Mouse (Mus musculus) adrenal gland, adult 2 months (tissue): Measurements from ENCODE around the gene Txnrd2. TPM values are rescaled to one million over a fixed set of nuclear protein-coding genes. Genes with fewer than 3 reads are reported as not detected.

ENCODE experiments used
- DNase-seq: peaks from one replicate; pipeline ENCODE4 v3.0.0; 2021
- polyA plus RNA-seq: library from polyadenylated mRNA; depleted of rRNA; stranded (reverse); fragments of >200 nt; gene quantifications from 2 replicates; pipeline ENCODE4 v1.2.3, GENCODE M21; 2012; rRNA removed
- total RNA-seq, 2 experiments: library from RNA; stranded (reverse); gene quantifications; 2 replicates each; pipeline ENCODE4 v1.2.3; 2021

The Txnrd2 gene
- total and polyA plus RNA-seq, 3 experiments, result 64.6 to 73.3 (median 73.3) TPM

DNA sequence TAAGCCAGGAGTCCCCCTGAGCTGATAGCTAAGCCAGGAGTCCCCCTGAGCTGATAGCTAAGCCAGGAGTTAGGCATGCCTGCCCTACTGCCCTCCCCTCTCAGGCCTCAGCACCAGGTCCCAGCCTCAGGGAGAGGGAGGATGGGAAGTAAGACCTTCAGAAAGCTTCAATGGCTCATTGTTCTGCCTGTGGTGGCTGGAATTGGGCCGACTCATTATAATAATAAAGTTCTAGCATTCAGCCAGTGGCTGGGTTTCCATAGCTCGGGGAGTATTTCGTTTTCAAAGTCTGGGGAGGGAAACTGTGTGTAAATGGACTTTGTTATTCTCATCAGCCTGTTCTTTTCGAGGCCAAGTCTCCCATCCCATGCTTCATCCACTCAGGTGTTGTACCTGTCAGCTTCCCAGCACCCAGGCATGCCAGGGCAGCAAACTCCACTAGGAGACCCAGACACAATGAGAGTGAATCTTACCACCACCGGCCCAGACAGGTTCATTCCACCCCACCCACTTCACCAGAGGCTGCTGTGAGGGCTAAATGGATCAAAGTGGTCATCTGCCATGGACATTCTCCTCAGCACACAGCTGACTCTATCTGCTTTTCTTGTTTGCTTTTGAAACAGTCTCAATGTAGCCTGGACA lies 58.7 kb downstream of the Txnrd2 start:
- no peak for DNase-seq

DNA sequence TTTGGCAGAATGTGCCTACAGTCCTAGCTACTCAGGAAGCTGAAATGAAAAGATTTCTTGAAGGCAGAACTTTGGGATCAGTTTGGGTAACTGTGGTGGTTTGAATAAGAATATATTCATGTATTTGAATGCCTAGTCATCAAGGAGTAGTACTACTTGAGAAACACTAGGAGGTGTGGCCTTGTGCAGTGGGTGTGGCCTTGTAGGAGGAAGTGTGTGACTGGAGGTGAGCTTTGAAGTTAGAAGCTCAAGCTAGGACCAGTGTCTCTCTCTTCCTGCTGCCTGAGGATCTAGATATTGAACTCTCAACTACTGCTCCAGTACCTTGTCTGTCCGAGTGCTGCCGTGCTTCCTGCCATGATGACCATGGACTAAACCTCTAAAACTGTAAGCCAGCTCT lies 59.9 kb downstream of the Txnrd2 start:
- DNase-seq, result no peak

DNA sequence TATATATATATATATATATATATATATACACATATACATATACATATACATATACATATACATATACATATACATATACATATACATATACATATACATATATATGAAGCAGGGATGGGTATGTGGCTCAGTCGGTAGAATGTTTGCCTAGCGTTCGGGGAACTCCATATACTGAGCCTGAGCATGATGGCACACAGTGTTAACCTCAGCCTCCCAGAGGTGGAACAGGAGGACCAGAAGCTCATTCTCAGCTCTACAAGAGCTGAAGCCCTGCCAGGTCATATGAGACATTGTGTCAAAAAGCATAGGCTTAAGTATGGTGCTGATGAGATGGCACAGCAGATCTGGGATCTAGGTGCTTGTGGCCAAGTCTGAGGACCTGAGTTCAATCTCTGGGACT lies 64.1 kb downstream of the Txnrd2 start:
- DNase-seq, result no peak

DNA sequence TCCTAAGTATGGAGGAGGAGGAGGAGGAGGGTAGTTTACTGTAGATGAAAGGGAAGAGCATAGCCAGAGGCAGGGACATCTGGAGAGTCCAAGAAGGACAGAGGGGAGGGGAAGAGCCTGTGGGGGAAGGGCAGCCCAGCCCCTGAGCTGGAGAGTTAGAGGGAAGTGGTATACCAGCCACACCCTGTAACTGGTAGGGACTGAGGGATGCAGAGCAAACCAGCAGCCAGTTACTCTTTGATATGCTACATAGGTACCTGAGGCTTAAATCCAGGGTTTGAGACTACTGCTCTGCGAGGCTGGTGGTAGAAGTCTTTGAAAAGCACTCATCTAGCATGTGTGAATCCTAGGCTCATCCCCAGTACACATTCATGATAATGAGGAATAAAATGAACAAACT lies 64.7 kb downstream of the Txnrd2 start:
- DNase-seq, result no peak

DNA sequence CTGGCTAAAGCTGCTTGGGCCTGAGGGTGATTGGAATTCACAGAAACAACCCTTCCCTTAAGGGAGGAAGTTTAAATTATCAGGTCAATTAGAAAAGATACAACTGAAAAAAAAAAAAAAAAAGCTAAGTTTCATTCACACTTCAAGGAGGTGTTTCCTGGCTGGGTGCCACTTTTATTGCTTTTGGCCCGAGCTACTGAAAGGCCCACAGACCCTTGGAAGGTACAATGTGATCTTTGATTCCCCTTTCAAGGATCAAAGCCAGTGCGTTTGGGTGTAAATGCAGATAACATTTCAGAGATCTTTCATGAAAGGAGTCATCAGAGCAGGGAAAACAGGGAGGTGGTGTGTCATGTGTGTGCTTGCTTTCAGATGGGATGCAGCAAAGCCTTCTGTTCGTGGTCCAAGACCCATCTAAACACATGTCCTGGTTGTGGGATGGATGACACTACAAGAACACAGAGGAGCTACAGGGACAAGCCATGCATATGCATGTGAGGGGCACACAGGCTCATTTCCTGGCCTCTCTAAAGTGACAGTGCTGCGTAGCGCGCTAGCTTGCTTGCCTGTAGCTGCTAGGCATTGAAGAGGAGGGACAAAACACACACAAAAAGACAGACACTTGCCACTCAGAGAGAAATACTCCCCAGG lies 71.8 kb downstream of the Txnrd2 start:
- DNase-seq, result no peak

DNA sequence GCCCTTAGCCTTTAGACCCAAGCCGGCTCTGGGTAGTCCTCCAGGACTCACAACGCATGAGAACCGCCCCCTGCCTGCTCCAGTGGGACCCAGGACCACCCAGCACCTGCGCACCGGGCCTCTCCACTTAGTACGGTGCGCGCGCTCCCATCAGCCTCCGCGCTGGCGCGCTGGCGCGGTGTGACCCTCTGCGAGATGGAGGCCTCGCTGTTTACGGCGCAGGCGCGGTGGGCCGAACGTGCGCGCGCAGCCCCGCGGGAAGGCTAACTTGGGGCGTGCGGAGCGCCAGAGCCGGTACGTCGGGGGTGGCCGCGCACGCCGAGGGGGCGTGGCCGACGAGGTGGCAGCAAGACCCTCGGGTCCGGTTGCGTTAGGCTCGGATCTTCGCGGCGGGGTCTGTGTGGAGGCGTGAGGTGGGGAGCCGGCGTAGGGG lies 72.4 kb downstream of the Txnrd2 start, which contains the start of the genes Gnb1l and Rtl10:
Gene Gnb1l, plus strand, starts transcription at position 156 of the 433 bp plus-strand sequence.
Gene Rtl10, plus strand, starts transcription at position 344 of the 433 bp plus-strand sequence.
- DNase-seq, result peak; percentile 97

DNA sequence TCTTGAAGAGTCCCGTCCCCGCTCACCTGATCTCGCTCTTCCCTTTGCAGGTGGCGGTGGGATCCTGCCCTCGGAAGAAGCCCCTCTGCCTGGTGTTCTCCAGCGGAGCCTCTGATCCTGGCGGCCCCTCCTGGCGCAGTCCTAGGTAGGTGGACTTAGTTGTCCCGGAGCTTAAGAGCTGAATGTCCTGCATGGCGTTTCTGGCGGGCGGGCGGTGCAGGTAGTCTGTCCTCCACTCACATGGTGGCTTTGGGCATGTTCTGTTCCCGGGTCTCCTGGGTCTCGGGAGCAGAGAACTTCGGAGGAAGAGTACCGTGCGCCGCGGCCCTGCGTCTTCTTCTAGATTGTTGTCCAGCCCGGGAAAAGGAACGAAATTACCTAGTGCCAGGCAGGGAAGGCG lies 72.8 kb downstream of the Txnrd2 start:
- DNase-seq, result no peak

DNA sequence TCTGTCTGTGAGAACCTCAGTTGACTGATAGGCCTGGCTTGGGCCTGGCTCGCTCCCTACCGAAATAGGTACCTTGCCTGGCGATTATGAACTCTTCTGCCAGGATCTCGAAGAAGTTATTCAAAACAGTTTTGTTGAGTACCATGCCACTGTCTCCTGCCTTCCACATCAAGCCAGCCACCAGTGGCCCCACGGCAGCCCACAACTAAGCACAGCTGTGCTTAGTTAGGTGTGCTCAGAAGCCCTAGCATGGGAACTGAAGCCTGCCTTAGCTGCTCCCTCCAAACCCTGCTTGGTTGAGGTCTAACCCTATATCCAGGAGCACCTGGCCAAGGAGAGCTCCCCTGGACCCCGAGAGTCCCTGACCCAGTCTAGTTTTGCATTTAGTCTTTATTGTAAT lies 75.3 kb downstream of the Txnrd2 start:
- DNase-seq, result no peak

DNA sequence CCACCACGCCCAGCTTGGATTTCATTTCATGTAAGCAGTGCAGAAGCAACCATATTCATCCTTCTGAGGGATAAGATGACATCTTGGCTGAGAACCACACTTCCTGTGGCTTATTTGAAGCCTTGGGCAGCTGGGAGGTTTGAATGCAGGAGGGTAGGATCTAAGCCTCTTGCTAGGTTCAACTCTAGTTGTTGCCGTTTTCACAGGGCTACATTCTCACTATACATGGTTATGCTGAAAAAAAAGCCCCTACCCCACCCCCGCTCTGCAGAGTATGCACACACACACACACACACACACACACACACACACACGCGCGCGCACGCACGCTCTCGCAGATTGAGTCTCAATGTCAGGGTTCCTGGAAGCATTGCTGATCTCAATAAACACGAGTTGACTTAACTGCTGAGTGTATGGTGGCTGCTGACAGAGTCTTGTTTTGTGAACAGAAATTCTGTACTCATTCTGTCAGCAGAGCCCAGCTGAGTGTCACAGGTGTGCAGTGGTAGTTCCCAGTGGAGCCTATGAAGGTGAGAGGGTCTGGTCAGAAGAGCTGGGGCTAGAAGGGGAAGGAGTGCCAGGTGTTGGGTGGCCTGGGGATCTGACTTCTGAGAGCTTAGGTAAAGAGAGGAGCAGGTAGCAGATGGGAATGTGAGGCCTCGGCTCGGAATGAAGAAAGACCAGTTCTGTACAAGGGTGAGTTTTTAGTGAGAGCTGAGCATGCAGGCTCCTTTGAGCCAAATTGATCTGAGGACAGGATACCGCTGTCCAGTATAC lies 77.6 kb downstream of the Txnrd2 start:
- no peak for DNase-seq

DNA sequence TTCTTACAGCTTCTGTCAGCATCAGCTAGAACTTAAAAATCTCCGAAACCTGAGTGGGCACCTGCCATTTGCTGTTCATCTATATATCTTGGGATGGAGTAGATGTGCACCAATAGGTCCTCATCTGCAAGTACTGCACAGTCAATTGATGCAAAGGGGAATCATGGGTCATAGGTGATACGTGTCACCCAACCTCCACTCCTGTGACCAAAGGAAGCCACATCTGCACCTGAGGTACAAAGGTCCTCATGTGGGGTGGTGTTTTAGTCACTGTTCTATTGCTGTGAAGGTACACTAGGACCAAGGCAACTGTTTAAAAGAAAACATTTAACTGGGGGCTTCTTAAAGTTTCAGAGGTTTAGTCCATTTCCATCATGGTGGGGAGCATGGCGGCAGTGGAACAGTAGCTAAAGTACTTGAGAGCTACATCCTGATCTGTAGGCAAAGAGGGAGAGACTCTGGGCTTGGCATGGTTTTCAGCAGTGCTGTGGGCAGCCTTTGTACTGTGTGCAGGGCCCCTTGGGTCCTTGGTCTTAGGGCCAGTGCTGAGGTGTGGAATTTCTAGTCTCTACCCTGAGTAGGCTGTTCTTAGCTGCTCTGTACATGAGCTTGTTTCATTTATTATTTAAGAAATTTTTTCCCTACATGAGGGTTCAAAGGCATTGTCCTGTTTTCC lies 80.5 kb downstream of the Txnrd2 start:
- DNase-seq, result no peak

DNA sequence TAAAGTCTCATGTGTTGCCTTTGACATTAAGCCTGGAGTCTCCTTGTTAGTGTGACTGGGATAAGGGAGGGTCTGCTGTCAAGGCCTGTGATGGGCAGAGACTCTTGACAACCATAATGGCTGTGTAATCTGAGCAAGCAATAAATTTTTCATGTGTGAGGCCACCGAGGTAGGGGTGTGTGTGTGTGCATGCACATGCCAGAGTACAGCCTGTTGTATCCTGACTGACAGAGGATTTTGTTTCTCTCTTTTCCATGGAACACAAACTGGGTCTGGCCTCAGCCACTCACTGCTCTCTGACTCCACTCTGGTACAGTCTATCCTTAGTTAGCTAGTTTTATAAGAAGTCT lies 81.0 kb downstream of the Txnrd2 start:
- DNase-seq, result no peak

DNA sequence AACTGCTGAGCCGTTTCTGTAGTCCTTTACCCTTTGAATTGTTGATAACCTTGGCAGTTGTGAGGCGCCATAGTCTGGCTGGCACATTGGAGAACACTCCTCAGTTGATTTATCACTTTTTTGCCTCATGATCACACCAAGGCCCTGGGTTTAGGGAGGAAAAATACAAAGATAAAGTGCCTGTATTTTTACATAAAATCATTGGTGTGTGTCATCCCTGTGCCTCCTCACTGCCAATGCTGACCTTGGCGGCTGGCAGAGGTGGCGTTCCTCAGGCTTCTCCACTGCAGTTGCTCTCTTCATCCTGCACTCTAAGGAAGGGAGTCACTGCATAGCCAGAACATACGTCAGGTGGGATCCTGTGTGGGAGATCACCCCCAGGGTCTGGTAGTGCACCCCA lies 85.6 kb downstream of the Txnrd2 start:
- DNase-seq, result peak; percentile 70

DNA sequence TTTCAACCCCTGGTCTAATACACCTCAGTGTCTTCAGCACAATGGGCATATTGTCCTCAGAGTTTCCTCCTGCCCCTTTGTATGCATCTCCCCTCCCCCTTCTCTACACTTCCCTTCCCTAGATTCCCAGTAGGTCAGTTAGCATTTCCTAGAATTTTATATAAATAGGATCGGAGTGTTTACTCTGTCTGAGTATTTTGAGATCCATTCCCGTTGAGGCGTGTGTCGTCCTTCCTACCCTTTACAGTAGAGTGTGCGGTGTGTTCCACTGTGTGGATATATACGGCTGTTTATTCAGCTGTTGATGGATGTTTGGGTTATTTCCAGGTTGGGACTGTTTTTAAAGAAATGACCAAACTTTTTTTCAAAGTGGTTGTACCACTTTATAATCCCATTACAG lies 87.3 kb downstream of the Txnrd2 start:
- no peak for DNase-seq

DNA sequence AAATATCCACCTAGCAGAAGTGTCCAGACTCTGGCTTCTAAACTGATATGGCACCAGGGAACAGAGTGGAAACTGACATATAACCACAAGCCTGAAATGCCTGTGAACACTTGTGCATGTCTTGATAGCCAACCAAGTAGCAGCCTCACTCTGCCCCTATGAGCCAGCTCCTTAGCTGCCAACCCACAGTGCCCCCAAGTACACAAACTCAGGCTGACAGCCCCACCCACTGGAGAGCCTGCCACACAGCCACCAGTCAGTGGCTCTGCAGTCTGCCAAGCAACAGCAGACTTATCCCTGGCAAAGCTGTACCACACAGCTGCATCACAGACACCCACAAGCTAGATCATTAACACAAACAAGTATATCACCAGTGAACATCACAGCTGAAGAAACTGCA lies 91.9 kb downstream of the Txnrd2 start:
- DNase-seq, result peak; percentile 21

DNA sequence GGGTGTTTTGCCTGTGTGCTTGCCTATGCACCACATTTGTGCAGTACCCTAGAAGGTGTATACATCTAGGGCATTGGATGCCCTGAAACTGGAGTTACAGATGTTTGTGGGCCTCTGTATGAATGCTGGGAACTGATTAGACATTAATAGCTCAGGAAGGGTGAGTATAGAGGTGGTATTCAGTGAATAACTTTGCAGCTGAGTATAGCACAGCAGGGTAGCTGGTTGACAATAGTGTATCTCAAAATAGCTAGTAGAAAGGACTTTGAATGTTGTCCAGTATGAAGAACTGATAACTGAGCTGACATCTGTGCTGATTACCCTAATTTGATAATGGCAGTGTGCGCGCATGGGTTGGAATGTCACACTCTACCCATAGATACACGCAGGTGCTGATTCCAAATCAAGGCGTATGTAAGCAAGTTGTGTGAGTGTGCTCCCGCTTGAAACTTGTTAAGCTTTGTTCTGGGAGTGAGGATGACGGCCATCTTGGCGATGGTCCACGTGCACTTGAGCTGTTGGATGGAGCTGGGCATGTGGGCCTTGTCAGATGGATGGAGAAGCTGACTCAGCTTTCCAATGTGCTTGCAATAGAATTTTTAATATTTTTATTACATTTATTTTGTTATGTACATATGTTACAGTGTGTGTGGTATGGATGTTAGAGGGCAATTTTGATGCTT lies 97.5 kb downstream of the Txnrd2 start:
- no peak for DNase-seq

DNA sequence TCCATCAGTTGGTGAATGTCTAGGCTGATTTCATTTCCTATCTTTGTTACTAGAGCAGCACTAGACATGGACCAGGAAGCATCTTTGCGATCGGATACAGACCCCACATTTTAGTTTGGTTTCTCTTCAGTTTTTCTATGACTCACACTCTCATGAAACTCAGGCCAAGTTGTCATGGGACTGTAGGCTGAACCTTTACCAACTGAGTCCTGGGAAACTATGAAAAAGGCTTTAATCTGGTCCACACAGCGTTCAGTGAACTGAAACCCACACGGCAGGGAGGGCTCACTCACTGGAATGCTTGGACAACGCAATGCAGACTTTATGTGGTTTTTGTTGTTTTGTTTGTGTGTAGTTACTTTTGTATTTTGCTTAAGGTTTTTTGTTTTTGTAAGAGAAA lies 102.5 kb downstream of the Txnrd2 start:
- no peak for DNase-seq

Other genes with a start within 250 kb of the Txnrd2 start
- gene Ccdc188, start 208.5 kb upstream of the Txnrd2 start, total RNA-seq, result not detected
- gene Ccdc188, start 208.5 kb upstream of the Txnrd2 start, polyA plus RNA-seq, result not detected in 2 replicates
- gene Zdhhc8, start 191.2 kb upstream of the Txnrd2 start, total RNA-seq, result 10 to 100 TPM; 23.3 to 23.8 TPM
- gene Zdhhc8, start 191.2 kb upstream of the Txnrd2 start, polyA plus RNA-seq, result 182 and 191 TPM in 2 replicates
- 10 to 100 TPM; 53.2 to 55.5 TPM for gene Trmt2a, start 177.7 kb upstream of the Txnrd2 start, total RNA-seq
- gene Trmt2a, start 177.7 kb upstream of the Txnrd2 start, polyA plus RNA-seq, result 32.8 and 45.4 TPM in 2 replicates
- 100 to 1,000 TPM; 139 to 162 TPM for gene Ranbp1, start 177.7 kb upstream of the Txnrd2 start, total RNA-seq
- 141 and 175 TPM in 2 replicates for gene Ranbp1, start 177.7 kb upstream of the Txnrd2 start, polyA plus RNA-seq
- 1 to 10 TPM in 1 of 2 experiments, not detected in 1; 2.7 TPM for gene Gm49776, start 168.1 kb upstream of the Txnrd2 start, total RNA-seq
- not detected in 2 replicates for gene Gm49776, start 168.1 kb upstream of the Txnrd2 start, polyA plus RNA-seq
- gene Dgcr8, start 137.1 kb upstream of the Txnrd2 start, total RNA-seq, result 10 to 100 TPM; 23.3 to 27.3 TPM
- 12.3 and 20.6 TPM in 2 replicates for gene Dgcr8, start 137.1 kb upstream of the Txnrd2 start, polyA plus RNA-seq
- gene Tango2, start 78.3 kb upstream of the Txnrd2 start, total RNA-seq, result 10 to 100 TPM; 36.1 to 37.1 TPM
- gene Tango2, start 78.3 kb upstream of the Txnrd2 start, polyA plus RNA-seq, result 40.6 and 51.1 TPM in 2 replicates
- gene Arvcf, start 78.2 kb upstream of the Txnrd2 start, total RNA-seq, result 10 to 100 TPM; 33.4 to 48.9 TPM
- gene Arvcf, start 78.2 kb upstream of the Txnrd2 start, polyA plus RNA-seq, result 54.2 and 59.1 TPM in 2 replicates
- 100 to 1,000 TPM; 203 to 288 TPM for gene Comt, start 468 bp downstream of the Txnrd2 start, total RNA-seq
- 407 and 432 TPM in 2 replicates for gene Comt, start 468 bp downstream of the Txnrd2 start, polyA plus RNA-seq
- gene Gnb1l, start 72.3 kb downstream of the Txnrd2 start, total RNA-seq, result 1 to 10 TPM; 4.4 to 7.8 TPM
- 10.5 and 15.5 TPM in 2 replicates for gene Gnb1l, start 72.3 kb downstream of the Txnrd2 start, polyA plus RNA-seq
- gene Rtl10, start 72.5 kb downstream of the Txnrd2 start, total RNA-seq, result 1 to 10 TPM; 4.4 to 5.8 TPM
- 6.4 and 8.3 TPM in 2 replicates for gene Rtl10, start 72.5 kb downstream of the Txnrd2 start, polyA plus RNA-seq
- gene Tbx1, start 164.3 kb downstream of the Txnrd2 start, total RNA-seq, result under 1 TPM in 1 of 2 experiments, not detected in 1; 0.28 TPM
- 0.47 and 0.49 TPM in 2 replicates for gene Tbx1, start 164.3 kb downstream of the Txnrd2 start, polyA plus RNA-seq
- not detected for gene Gp1bb, start 196.0 kb downstream of the Txnrd2 start, total RNA-seq
- gene Gp1bb, start 196.0 kb downstream of the Txnrd2 start, polyA plus RNA-seq, result 2.1 and 4.0 TPM in 2 replicates
- gene Gm49601, start 200.0 kb downstream of the Txnrd2 start, total RNA-seq, result 1 to 10 TPM; 2.4 to 3.6 TPM
- gene Gm49601, start 200.0 kb downstream of the Txnrd2 start, polyA plus RNA-seq, result 3.7 and 4.0 TPM in 2 replicates
- gene Sept5, start 203.6 kb downstream of the Txnrd2 start, total RNA-seq, result 10 to 100 TPM; 12.6 to 12.9 TPM
- 8.0 and 9.1 TPM in 2 replicates for gene Sept5, start 203.6 kb downstream of the Txnrd2 start, polyA plus RNA-seq